Mouse (Mus musculus) 3134 (cell line): ENCODE data around the gene Zfp787.

Experiments
- DNase-seq: peaks from one replicate; pipeline ENCODE4 v3.0.0-alpha.2; 2011; ENCODE audit warnings: low spot score; ENCODE audit not compliant: insufficient read length; ENCODE audit errors: extremely low read depth

Zfp787 gene

DNA sequence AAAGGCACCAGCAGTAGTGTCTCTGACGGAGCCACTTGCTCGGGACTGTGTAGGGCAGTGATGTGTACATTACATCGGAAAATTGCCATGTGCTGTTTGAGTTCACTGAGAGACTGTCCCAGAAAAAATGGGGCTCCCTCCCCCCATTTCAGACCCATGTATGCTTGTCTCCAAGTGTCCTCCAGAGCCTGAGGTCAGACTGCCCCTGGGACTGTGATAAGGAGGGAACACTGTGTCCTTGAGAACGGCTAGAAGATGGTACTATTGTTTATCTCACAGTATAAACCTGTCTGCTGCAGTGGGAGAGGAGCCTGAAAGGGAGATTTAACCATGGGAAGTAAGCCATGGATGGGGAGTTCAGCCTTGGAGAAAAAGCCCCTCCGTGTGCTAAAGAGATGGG, 8.9 kb upstream of the Zfp787 start:
- DNase-seq, result no peak

DNA sequence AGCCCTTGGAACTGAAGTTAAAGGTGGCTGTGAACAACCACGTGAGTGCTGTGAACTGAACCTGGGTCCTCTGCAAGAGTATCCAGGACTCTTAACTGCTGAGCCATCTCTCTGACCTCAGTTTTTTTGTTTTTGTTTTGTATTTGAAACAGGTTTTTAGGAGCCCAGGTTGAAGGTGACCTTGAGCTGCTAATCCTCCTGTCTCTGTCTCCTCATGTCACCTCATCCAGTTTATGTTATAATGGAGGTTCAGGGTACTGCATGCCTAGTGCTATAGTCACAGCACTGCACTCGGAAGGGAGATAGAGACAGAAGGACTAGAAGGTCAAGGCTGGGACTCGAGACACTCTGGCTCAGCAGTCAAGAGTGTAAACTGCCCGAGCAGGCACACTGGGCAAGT, 6.4 kb upstream of the Zfp787 start:
- no peak for DNase-seq

DNA sequence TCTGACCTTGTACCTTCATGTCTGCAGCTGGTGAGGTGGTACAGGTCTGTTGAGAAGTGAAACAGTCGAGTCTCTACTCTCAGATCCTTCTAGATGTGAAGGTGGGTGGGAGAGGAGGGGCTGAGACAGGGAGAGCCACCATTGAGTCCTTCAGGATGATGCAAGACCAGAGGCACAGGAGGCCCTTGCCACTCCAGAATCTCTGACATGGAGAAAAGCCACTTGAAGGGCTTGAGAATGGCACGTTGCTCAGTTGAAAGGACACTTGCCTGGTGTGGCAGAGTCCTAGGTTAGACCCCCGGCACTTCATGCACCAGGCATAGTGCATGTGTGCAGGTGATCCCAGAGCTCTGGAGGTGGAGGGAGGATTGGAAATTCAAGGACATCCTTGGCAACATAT, 5.7 kb upstream of the Zfp787 start:
- no peak for DNase-seq

DNA sequence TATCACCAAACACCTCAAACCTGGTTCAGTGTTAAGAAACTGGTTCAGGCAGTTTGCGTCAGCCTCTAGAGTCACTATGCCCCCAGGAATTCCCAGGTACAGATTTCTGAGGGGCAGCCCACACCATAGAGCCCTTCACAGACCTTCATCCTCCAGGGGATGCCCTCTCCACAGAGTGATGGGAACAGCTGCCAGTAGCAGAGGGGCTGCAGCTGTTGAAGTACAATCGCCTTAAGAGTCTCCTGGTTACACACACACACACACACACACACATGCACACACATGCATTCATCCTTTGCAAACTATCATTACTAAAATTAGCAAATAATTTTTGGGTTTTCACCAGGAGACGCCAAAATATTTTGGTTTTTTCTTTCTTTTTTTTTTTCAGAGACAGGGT, 3.8 kb upstream of the Zfp787 start:
- DNase-seq, result no peak

DNA sequence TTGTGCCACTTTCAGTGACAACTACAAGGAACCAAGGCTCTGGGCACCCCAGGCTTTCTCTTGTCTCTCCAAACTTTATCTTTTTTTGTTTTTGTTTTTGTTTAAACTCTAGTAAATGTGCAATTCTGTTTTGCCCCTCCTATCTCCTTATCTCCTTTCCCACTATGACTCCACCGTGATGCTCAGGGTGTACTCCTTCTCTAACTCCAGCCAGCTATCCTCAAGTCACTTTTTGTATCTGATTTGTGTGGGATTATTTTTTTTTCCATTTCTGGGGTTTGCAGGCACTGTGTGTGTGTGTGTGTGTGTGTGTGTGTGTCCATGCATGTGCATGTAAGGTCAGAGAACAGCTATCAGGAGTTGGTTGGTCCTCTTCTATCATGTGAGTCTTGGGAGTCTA, 1.7 kb upstream of the Zfp787 start:
- no peak for DNase-seq

DNA sequence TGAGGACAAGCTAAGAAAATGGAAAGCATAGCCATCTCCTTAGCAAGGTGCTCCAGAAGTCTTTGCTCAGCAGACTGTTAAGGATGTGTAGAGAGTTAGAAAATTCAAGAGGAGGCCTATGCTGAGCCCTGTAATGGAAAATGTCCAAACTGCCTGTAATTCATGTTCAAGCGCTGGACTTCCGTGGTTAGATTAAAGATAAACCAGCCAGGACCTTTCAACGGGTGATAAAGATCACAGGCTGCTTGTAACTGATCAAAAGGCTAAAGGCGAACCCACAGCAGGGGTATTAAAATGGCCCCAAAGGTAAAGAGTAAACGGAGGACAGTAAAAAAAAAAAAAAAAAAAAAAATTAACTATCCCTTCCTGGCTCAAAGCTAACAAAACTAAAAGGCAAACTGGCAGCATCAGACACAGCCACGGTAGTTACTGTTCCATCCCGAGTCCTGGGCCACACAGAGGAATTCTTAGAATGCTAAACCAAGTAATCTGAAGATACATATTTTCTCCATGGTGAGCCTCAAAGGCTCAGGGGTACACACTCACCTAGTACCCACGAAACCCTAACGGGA, 1.2 kb upstream of the Zfp787 start:
- DNase-seq, result no peak

DNA sequence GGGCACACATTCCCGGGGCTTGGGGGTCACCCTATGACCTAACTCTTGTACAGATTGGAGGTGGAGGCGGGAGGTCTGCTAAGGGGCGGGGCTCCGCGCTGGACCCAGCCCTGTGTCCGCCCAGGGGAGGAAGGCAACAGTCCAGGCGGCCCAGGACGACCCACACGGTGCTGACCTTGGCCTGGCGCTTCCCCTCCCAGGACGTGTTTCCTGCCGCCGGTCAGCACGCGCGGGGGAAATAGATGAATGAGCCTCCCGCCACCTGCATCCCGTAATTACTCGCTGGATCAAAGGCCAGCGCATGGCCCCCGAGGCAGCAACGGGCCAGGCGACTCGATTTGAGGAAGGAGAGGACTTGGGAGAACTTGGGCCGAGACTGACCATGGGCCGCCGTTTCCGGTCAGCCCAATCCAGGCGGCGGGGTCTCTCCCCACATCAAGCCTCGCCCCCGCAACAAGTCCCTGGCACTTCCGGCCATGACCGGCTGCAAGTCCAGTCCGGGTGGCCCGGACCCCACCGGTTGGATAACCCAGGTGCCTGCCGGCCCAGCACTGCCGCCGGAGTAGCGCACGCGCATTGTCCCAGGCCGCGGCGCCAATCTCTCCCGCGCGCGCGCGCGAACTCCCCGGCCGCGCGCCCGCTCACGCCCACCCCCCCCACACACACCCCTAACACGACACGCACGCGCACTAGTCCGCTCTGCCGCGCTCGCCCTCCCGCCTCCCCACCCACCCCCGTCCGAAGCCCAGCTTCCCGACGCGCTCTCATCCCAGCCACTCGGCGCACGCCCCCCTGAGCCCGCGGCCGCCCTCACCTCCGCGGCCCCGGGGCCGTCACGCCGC, 545 bp downstream of the Zfp787 start:
- peak; percentile 87 for DNase-seq

DNA sequence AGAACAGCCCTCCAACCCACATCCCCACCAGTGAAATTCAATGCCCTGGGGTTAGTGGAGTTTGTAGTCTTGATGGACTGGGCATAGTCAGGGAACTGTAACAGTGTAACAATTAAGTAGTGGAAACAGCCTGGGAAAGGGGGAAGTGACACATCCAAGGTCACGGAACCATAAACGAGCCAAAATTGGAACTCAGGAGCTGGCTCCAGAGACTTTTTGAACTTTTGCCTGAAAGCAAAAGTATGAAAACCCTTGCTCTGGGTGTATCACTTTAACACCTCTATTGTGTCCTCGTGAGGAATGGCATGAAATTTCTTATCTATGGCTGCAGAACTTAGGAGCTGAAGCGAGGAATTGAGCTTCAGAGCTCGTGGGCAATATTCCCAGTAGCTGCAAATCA, 1.6 kb downstream of the Zfp787 start:
- DNase-seq, result no peak

DNA sequence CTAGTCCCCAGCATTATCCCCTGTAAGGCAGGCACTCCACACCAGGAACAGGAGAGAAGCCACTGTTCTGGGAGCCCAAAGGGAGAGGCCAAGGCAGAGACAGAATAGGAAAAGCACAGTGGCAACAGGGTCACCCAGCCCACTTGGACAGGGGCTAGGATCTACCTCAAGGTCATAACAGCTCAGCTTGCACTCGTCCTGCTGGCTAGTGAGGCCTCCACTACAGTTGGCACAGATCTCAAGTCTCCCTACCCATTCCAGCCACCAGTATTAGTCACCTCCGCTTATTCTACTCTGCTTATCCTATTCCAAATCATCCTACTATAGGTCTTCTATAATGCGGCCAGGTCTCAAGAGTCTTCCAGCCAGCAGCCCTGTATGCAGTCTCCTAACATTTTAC, 2.7 kb downstream of the Zfp787 start:
- no peak for DNase-seq

DNA sequence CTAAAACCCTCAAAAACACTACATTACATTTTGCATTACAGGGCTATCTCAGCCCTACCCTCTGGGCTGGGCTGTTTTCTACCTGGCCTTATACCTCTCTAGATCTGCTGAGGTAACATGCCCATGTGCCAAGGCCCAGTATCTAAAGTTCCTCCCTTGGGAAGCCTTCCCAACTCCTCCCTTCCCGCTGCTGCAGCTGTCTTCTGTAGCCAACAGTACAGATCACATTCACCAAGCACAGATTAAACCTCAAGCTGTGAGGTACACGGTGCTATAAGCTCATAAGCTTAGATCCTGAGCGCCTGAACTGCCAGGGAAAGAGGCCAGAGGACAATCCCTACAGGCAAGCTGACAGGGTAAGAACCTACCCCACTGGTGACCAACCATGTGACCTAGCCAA, 3.8 kb downstream of the Zfp787 start:
- no peak for DNase-seq

DNA sequence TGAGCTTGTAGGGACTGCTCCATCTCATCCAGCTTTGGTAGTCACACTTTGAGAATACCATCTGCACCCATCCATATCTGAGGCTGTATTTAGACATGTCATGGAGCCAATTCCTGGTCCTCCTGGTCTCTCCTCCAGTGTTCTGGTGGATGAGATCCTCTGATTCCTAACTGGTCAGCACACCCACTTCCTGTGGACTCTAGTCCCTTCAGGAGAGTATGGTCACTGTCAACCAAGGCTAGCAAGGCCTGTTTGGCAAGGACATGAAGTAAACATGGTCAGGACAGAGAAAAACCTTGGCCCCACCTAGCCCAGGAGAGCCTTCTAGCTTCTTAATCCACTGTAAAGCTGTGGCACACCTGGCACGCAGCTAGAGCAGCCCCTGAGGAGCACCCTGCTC, 4.5 kb downstream of the Zfp787 start:
- no peak for DNase-seq

DNA sequence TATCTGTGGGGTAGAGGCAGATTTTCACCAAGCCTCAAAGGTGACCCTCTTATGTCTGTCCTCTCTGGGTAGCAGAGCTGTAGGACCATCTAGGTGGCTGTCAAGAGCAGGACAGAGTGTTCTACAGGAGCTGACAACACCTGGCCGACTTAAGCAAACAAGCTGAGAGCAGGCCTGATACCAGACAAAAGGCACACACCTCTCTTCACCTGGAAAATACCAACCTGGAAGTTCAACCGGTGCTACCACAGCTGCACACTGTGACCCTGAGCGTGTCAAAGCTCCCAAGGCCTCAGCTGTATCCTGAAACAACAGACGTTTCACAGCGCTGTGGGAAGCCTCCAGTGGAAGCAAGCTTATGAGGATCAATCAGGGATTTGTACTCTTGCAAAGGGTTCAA, 8.1 kb downstream of the Zfp787 start:
- no peak for DNase-seq

DNA sequence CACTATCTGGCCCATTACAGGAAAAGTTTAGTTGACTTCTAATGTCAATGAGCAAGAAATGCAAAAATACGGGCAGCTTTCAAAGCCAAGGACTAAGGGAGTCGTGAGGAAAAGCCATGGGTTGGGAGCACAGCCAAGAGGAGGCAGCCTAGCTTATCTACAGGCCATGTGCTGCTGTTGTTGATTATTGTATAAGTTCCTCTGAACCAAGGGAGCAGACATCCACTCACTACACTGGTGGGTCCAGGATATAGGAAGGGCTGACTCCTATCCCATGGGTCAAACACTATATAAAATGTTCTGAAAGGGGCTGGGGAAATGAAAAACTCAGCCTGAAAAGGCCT, 8.8 kb downstream of the Zfp787 start:
- DNase-seq, result no peak

DNA sequence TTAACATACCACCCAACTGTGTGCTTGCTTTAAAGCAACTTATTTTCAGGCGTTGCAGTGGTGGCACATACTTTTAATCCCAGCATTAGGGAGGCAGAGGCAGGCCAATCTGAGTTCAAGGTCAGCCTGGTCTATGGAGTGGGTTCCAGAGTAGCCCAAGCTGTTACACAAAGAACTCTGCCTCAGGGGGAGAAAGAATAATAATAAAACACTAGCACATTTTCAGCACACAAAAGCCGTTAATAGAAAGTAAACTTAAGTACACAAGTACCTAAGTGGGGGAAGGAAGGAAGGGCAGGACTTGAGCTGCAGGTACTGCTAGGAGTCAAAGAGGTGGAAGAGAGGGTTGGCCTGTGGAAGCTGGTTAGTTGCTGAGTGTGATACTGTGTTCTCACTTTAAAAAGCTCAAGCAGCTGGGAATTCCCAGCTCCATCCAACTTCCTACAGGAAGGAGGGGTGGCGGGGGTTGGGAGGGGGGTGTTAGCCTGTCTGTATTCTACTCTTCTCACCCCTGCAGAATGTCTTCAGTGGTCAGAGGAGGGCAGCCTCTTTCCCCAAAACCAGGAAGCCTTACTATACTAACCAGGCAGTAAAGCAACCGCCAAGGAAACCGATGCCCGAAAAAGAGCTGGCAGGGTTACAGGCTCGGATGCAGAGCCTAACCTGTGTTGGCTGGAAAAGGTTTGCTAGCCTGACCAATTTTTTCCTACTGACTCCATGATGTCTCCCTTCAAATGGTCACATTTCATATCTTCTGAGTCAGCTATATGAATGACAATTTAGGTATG, 9.4 kb downstream of the Zfp787 start:
- no peak for DNase-seq

DNA sequence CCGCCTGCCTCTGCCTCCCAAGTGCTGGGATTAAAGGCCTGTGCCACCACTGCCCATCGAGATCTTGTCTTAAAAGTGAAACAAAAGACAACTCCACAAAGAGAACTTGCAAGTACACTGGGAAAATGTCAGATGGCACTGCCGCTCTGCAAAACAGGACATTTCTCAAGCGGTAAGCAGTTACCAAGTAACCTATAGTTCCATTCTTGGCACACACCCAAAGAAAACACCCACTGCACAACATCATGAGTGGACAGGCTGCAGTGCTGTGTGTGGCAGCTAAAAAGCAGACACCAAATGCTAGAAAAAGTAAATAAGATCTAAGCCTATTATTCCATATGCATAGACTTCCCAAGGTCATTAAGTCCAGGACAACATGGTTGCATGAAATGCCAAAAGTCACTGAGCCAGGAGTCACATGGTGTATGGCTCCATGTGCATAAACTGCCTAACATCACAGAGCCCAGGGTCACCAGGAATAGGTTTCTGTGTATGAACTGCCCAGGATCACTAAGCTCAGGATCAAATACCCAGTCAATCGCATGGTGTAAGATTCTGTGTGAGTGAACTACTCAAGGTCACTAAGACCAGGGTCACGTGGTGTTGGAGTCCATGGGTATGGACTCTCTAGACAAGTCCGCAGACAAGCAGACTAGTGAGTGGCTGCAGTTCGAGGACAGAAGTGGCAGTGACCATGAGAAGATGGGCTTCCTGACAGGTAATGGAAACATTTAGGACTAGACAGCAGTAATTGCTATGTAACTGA, 10.2 kb downstream of the Zfp787 start:
- DNase-seq, result no peak

DNA sequence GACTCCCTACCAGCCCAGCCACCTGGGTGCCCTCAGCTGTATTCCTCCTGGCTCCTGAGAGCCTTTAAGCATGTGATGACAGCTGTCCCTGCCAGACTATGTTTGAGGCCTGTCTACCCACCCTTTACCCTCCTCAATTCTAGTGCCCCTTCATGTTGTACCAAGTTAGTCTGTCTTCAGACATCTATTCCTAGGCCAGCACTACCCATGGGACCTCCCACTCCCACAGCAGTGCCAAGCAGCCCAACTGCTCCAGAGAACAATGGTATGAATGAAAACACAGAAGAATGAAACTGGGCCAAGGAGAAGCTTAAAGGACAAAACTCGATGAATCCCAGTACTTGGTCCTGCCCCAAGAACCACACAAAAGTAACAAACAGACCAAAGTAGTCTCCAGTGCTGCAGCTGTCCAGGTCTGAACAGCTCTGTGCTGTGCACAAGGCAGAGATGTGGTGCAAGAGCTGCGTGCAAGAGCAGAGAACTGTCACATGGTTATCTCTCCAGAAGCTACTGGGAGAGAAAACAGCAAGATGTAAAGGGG, 11.7 kb downstream of the Zfp787 start:
- DNase-seq, result no peak

DNA sequence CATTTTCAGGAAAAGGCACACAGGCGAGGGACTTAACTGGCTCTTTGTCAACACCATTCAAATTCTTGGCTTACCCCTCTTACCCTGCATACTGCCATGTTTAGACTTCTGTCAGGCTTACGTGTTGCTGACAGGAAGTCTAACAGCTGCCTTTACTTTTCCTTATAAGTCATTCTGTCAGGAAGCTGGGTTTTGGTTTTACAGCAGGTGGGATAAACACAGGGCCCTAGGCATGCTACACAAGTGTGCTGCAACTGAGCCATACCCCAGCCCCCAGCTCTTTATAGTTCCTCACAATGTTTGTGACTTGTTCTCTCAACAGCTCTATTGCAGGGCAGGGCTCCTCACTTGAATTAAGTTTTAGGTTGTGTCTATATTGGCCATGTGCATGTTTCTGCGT, 16.5 kb downstream of the Zfp787 start:
- no peak for DNase-seq

DNA sequence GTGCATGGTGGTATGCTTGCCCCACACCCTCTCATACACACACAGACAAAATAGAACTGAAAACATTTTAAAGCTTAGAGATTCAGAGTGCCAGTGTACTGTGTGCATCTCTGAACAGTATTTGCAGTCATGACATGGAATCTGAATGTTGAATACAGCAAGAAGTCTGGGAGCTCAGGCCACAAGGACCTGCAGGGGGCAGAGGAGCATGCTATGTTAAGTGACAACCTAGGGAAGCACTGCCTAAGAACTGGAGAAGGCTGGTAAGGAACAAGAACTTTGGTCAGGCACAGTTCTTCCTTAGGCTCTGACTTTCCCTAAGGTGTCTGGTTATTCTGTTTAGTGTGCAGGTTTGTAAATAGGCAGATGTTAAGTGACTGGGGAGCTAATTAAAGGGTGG, 19.3 kb downstream of the Zfp787 start:
- DNase-seq, result no peak

DNA sequence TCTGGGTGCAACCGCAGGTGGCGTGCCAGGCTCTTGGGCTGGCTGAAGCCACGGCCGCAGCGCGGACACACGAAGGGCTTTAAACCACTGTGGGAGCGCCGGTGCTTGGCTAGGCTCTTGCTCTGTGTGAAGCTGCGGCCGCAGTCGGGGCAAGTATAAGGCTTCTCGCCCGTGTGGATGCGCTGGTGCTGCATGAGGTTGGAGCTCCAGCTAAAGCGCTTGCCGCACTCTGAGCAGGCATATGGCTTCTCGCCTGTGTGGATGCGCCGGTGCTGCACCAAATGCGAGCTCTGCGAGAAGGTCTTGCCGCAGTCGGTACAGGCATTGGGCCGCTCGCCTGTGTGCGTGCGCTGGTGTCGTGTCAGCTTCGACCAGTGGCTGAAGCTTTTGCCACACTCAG, 23.2 kb downstream of the Zfp787 start:
- DNase-seq, result no peak

DNA sequence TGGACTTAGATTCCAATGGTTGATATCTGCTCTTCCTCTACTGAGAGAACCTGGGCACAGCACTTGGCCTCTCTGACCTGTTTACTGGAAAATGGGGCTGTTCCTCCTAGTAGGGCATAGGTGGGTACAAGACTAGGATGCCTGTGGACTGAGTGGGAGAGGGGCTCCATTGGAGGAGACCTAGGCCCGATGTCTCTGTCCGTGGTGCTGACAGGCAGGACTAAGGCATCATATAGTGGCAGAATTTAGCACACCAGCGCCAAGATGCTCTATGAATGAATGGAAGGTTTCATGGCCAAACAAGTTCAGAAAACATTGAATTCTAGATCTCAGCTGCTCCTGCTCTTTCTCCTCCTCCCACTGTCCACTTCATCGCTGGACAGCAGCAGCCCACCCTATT, 25.5 kb downstream of the Zfp787 start:
- DNase-seq, result no peak
